Mouse (Mus musculus) stomach, postnatal 0 days (tissue): ENCODE results near the gene Exoc8.

Experiments
- CTCF ChIP-seq: IDR thresholded peaks from 2 replicates; pipeline ENCODE4 v1.5.1; 2016; ENCODE audit warnings: antibody characterized with exemption, low read depth, mild to moderate bottlenecking, moderate library complexity
- EP300 ChIP-seq: optimal IDR thresholded peaks from 2 replicates; pipeline ENCODE3; 2016; ENCODE audit warnings: antibody characterized with exemption

DNA sequence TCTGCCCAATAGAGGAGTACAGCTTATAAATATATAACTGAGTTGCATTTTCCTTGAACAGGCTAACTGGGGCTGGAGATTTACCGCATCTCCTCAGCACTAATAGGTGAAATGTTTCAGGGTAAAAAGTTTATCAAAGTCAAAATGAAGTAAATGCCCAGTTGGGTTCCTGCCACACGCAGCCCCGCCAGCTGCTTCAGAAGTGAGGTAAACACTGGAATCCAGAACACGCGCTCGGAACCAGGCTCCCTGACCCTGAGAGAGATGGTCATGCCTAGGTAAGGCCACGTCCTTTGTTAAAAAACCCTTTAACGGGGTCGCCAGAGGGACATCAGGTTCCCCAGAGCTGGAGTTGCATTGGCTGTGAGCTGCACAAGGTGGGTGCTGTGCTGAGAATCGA, 39.2 kb upstream of the Exoc8 start:
- TF ChIP-seq CTCF (no peak), EP300 (no peak)
